Mouse (Mus musculus) heart, postnatal 4 days (tissue): ENCODE data around the gene Gm47791. TPM values are rescaled to one million over a fixed set of nuclear protein-coding genes. Genes with fewer than 3 reads are reported as not detected.

Experiments used
- total RNA-seq, 2 experiments: library from RNA; stranded (reverse); gene quantifications; 2 replicates each; pipeline ENCODE4 v1.2.3; 2021

Gene Gm47791
- total RNA-seq, 2 experiments from 2014 or later: not detected

Other genes starting within 250 kb of the Gm47791 start
- gene Col4a4, start 184.4 kb downstream of the Gm47791 start, total RNA-seq: 1 to 10 TPM; 4.1 to 5.0 TPM
- 1 to 10 TPM; 1.6 to 2.6 TPM for gene Col4a3, start 184.3 kb downstream of the Gm47791 start, total RNA-seq
- gene Mff, start 46.4 kb downstream of the Gm47791 start, total RNA-seq: 100 to 1,000 TPM; 190 to 206 TPM
- not detected for gene Tm4sf20, start 2.8 kb downstream of the Gm47791 start, total RNA-seq
- 10 to 100 TPM; 48.5 to 50.8 TPM for gene Agfg1, start 68.2 kb upstream of the Gm47791 start, total RNA-seq
- under 1 TPM; 0.36 to 0.56 TPM for gene A030005L19Rik, start 142.1 kb upstream of the Gm47791 start, total RNA-seq
- not detected for gene A030014E15Rik, start 153.7 kb upstream of the Gm47791 start, total RNA-seq
- gene Gm6217, start 160.2 kb upstream of the Gm47791 start, total RNA-seq: not detected
- not detected for gene A030003K21Rik, start 172.1 kb upstream of the Gm47791 start, total RNA-seq
- not detected for gene Gm7544, start 184.8 kb upstream of the Gm47791 start, total RNA-seq
- not detected for gene Gm47955, start 189.0 kb upstream of the Gm47791 start, total RNA-seq
- not detected for gene Gm47959, start 229.3 kb upstream of the Gm47791 start, total RNA-seq